Mouse (Mus musculus): ENCODE data around the gene Car10. TPM values are rescaled to one million over a fixed set of nuclear protein-coding genes. Genes with fewer than 3 reads are reported as not detected.

Car10 gene
- polyA plus RNA-seq, 1 experiment from 2014 or later = 0.47 TPM

DNA sequence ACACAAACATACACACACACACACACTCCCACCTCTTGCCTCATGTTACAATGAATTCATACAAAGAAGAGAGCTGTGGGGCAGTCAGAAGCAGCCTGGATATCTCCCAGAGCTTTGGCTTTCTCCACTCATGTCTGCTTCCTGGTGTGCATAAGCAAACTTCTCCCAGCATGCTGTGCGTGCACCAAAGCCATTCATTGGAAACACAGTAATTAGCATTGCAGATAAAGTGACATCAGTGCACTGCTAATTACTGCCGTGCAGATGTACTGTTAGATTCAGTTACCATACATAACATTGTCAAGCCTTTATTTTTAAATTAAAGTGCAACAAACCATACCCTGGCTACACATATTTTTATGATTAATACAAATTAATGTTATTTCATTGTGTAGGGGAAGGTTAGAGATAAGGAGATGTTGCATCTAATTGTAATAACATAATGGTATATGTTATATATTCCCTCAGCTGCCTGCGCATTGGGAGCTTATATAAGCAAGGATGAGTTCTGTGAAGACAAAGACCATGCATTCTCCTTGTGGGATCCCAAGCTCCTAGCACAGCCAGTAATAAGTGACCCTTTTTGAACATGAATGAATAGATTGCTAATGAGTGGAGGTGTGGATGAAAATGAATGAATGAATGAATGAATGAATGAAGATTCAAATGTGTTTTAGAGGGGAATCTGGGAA is 390.2 kb downstream of the Car10 start:
- DNase-seq (ENCODE audit: low spot score) = no peak
- no peak overlapping the region for H3K27ac ChIP-seq (replicated peaks)
- WGBS = 83% methylated on average over 3 of the region's 3 CpGs
- H3K27me3 ChIP-seq (ENCODE audit: low read depth, poor library complexity, severe bottlenecking) = no peaks in the 10 kb centered on the region
- H3K4me3 ChIP-seq = no peak overlapping the region
- H3K36me3 ChIP-seq = no peaks in the 10 kb centered on the region
- H3K4me1 ChIP-seq = no peaks in the 10 kb centered on the region
- no peaks in the 10 kb centered on the region for H3K9me3 ChIP-seq (replicated peaks)

DNA sequence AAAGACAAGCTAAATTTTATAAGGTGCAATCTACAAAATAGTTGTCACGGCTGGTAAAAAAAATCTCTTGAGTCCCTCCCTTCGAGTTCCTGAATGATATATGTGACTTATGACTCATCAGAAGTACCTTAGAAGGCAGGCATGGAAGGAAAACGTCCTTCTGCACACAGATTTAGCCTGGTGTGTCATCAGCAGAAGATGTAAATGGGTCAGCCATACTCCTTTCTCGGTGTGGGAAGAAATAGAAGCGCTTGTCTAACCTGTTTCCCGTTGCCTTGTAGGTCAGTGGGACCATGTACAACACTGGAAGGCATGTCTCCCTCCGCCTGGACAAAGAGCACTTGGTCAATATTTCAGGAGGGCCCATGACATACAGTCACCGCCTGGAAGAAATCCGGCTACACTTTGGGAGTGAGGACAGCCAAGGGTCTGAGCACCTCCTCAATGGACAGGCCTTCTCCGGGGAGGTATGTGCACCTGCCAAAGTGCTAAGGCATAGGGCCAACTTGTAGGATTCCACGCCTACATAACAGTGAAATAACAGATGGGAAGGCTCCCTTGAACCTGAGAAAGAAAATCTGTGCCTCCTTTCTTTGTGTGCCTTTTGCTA is 392.5 kb downstream of the Car10 start:
- 86% methylated on average over 11 of the region's 11 CpGs for WGBS
- no peak overlapping the region for H3K4me3 ChIP-seq
- H3K27me3 ChIP-seq (ENCODE audit: low read depth, poor library complexity, severe bottlenecking) = no peaks in the 10 kb centered on the region
- H3K4me1 ChIP-seq = no peaks in the 10 kb centered on the region
- H3K27ac ChIP-seq (replicated peaks) = no peak overlapping the region
- H3K36me3 ChIP-seq = no peaks in the 10 kb centered on the region
- no peak for DNase-seq (ENCODE audit: low spot score)
- H3K9me3 ChIP-seq (replicated peaks) = no peaks in the 10 kb centered on the region

DNA sequence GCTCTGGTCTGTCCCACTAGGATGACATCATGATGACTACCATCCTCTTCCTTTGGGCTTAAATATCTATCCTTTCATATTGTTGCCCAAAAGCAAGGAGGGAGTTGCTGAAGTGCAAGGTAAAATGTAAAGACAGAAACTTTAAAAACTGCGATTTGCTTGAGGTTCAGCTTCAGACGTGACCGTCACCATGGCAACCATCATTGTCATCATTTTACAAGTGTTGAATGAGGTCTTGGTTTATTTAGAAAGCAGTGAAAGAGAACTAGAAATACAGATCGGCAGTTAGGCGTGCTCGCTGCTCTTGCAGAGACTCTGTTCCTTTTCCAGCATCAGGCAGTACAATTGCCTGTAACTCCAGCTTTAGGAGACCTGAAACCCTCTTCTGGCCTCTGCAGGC is 400.1 kb downstream of the Car10 start:
- Histone ChIP-seq H3K27ac (replicated peaks) (no peak overlapping the region), H3K9me3 (replicated peaks) (no peaks in the 10 kb centered on the region), H3K36me3 (no peaks in the 10 kb centered on the region), H3K27me3 (ENCODE audit: low read depth, poor library complexity, severe bottlenecking) (no peaks in the 10 kb centered on the region), H3K4me3 (no peak overlapping the region), H3K4me1 (peaks cover 7% of the 10 kb centered on the region)
- no peak for DNase-seq (ENCODE audit: low spot score)
- WGBS = 79% methylated on average over 6 of the region's 6 CpGs

DNA sequence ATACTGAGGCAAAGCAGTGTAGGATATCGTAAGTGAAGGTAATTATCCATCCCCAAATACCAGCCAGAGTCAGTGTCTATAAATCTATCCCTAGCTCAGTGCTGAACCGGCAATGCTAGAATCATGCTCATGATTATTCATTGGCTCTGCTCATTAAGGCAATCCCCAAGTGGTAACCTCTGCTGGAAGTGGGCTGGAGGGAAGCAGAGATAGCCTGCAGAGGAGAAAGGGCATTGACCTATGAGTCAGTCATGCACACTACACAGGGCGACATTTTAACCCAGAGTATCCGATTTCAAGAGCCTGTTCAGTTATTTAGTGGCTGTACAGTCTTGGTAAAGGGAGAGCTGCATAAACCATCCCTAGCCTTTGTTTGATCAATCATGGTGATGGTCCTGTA is 402.6 kb downstream of the Car10 start:
- Histone ChIP-seq H3K27me3 (ENCODE audit: low read depth, poor library complexity, severe bottlenecking) (no peaks in the 10 kb centered on the region), H3K9me3 (replicated peaks) (no peaks in the 10 kb centered on the region), H3K36me3 (no peaks in the 10 kb centered on the region), H3K4me3 (no peak overlapping the region), H3K27ac (replicated peaks) (no peak overlapping the region), H3K4me1 (peaks cover 7% of the 10 kb centered on the region)
- DNase-seq (ENCODE audit: low spot score) = no peak
- WGBS = 46% methylated on average over 4 of the region's 4 CpGs

DNA sequence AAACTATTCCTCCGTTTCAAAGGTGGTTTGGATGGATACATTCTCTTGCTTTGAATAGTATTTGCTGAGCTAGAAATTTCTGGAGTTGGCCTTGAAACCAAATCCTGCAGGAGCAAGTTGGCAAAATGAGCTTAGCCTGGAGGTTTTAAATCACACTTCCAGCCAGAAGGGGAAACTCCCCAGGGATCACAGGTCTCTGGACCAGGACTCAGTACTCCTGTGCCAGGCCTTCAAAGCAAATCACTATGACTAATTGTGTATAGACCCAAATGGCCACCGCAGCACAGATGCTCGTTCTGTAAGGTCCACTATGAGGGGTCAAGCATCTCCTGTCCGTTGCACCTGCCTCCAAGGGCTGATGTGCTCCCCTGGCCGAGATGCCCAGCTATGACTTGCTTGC is 403.8 kb downstream of the Car10 start:
- DNase-seq (ENCODE audit: low spot score) = no peak
- Histone ChIP-seq H3K9me3 (replicated peaks) (no peaks in the 10 kb centered on the region), H3K4me3 (no peak overlapping the region), H3K27me3 (ENCODE audit: low read depth, poor library complexity, severe bottlenecking) (no peaks in the 10 kb centered on the region), H3K27ac (replicated peaks) (no peak overlapping the region), H3K4me1 (peaks cover 7% of the 10 kb centered on the region), H3K36me3 (no peaks in the 10 kb centered on the region)
- WGBS = 85% methylated on average over 5 of the region's 5 CpGs

DNA sequence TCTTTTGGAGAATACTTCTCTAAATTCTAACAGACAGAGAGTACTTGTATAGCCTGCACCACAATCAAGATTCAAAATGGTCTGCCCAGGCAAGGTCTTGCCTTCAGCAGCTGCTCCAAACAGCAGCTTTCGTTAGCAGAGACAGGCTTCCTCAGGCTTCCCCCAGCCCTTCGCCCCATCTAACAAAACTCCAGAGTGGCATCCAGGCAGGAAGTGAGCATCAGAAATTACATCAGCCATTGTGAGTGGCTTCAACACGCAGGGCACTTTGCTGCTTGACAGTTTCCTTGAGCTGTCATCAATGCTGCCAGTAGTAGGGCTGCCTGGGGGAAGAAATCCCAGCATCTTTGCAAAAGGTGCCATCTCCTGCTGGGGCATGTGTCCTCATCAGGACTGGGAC is 405.0 kb downstream of the Car10 start:
- 86% methylated on average over 3 of the region's 3 CpGs for WGBS
- H3K27ac ChIP-seq (replicated peaks) = no peak overlapping the region
- no peak overlapping the region for H3K4me3 ChIP-seq
- no peak for DNase-seq (ENCODE audit: low spot score)
- H3K9me3 ChIP-seq (replicated peaks) = no peaks in the 10 kb centered on the region
- peaks cover 7% of the 10 kb centered on the region for H3K4me1 ChIP-seq
- H3K27me3 ChIP-seq (ENCODE audit: low read depth, poor library complexity, severe bottlenecking) = no peaks in the 10 kb centered on the region
- H3K36me3 ChIP-seq = no peaks in the 10 kb centered on the region

DNA sequence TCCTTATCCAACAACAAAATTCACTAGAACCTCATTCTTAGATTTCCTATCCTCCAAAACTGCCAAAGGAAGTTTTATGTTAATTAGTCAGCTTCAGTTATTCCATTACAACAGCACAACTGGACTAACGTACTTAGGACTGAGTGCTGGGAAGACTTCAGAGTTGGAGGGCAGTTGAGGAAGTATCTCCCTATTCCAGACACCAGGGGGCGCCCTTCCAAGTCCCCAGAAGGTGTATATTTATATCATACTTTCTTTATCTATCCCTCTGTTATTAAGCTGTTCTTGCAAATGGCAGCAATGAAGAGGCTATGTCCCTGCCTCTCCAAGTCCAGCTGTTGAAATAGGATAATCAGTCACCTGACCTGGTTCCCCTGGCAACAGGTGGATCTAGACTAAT is 405.6 kb downstream of the Car10 start:
- Histone ChIP-seq H3K36me3 (no peaks in the 10 kb centered on the region), H3K27ac (replicated peaks) (no peak overlapping the region), H3K9me3 (replicated peaks) (no peaks in the 10 kb centered on the region), H3K27me3 (ENCODE audit: low read depth, poor library complexity, severe bottlenecking) (no peaks in the 10 kb centered on the region), H3K4me3 (no peak overlapping the region), H3K4me1 (peaks cover 7% of the 10 kb centered on the region)
- WGBS = 37% methylated on average over 2 of the region's 2 CpGs
- DNase-seq (ENCODE audit: low spot score) = no peak

DNA sequence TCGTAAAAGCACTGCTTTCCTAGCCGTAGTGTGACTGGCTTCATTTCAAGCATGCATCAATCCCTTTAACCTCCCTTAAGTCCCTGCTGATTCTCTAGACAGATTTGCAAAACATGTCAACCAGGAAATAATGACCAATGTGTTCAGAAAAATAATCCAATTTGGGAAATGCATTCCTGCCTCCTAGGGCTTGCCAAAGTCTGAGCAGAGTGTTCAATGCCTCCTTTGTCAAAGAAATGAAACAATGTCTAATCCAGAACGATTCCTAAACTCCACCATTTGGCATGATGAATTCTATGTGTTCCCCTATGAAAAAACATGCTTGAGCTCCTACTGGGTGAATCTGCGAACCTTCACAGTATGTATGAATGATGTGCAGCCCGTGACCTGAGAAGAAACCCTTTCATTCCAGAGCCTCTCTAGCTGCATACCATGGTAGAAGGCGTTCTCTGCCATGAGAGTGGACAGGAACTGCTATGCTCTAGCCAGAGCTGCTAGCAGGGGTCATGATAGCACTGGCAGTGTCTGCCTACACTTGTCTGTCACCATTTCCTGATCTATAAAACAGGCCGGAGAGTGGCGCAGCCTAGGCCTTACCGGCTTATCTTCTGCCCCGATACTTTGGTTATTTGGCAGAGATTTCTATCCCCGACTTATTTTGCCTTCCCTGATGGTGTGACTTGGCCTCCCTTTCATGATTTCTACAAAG is 411.9 kb downstream of the Car10 start:
- Histone ChIP-seq H3K27ac (replicated peaks) (no peak overlapping the region), H3K9me3 (replicated peaks) (no peaks in the 10 kb centered on the region), H3K36me3 (no peaks in the 10 kb centered on the region), H3K4me3 (no peak overlapping the region), H3K4me1 (peaks cover 17% of the 10 kb centered on the region), H3K27me3 (ENCODE audit: low read depth, poor library complexity, severe bottlenecking) (no peaks in the 10 kb centered on the region)
- 70% methylated on average over 11 of the region's 11 CpGs for WGBS
- DNase-seq (ENCODE audit: low spot score) = no peak

DNA sequence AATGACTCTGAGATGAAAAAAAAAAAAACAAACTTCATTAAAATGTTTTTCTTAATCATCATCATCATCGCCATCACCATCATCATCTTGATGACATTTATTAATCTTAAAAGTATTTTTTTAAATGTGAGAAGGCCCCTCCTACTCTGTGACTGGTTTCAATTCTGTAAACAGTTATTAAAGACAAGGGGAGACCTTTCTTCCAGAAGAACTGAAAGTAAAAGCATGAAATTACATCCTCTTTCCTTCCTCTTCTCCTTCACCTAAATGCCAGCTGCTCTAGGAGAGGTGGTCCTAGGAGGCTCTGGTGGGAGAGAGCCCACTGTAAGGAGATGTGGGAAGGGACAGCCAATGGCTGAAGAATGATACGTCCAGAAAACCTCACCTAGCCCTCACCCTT is 415.0 kb downstream of the Car10 start:
- Histone ChIP-seq H3K9me3 (replicated peaks) (no peaks in the 10 kb centered on the region), H3K27me3 (ENCODE audit: low read depth, poor library complexity, severe bottlenecking) (no peaks in the 10 kb centered on the region), H3K27ac (replicated peaks) (no peak overlapping the region), H3K36me3 (no peaks in the 10 kb centered on the region), H3K4me1 (peaks cover 17% of the 10 kb centered on the region), H3K4me3 (no peak overlapping the region)
- DNase-seq (ENCODE audit: low spot score) = no peak
- 88% methylated on average over 2 of the region's 2 CpGs for WGBS

DNA sequence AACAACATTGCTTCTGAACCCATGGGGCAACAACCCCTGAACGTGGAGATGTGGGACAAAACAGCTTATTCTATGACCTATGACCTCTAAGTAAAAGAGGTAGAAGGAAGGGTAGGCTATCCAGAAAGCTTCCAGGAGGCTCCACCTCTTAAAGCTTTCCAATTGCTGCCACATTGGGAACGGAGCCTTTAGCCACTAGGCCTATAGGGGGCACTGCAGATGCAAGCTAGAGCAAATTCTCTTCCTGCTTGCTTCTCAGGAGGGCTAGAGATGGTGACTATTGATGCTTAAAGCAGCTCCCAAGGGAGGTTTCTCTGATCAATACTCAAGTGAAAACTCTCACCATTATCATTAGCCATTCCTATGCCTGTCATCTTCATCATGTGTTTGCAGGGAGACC is 416.6 kb downstream of the Car10 start:
- whole genome bisulfite sequencing = 23% methylated on average over 2 of the region's 2 CpGs
- Histone ChIP-seq H3K27ac (replicated peaks) (no peak overlapping the region), H3K9me3 (replicated peaks) (no peaks in the 10 kb centered on the region), H3K27me3 (ENCODE audit: low read depth, poor library complexity, severe bottlenecking) (no peaks in the 10 kb centered on the region), H3K4me1 (peaks cover 17% of the 10 kb centered on the region), H3K36me3 (no peaks in the 10 kb centered on the region), H3K4me3 (no peak overlapping the region)
- peak; percentile 26 for DNase-seq (ENCODE audit: low spot score)

DNA sequence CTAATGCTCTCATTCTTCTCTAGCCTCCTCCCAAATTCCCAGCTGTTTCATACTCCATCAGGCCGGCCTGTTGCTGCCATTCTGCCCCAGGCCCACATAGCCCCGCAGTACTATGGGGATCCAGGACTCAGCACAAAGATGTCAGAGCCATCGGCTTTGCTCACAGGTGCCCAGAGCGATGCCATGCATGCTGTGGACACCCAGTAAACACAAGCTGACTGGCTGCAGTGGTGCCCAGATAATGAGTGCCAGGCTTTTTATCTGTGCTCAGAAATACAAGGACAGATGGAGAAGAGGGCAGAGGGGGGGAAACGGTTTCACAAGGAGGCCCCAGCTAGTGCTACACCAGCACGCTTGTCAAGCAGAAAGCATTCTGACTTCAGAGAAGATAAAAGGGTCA is 417.7 kb downstream of the Car10 start:
- Histone ChIP-seq H3K36me3 (no peaks in the 10 kb centered on the region), H3K27ac (replicated peaks) (no peak overlapping the region), H3K4me1 (peaks cover 12% of the 10 kb centered on the region), H3K27me3 (ENCODE audit: low read depth, poor library complexity, severe bottlenecking) (no peaks in the 10 kb centered on the region), H3K4me3 (no peak overlapping the region), H3K9me3 (replicated peaks) (no peaks in the 10 kb centered on the region)
- no peak for DNase-seq (ENCODE audit: low spot score)
- WGBS = 91% methylated on average over 6 of the region's 6 CpGs

DNA sequence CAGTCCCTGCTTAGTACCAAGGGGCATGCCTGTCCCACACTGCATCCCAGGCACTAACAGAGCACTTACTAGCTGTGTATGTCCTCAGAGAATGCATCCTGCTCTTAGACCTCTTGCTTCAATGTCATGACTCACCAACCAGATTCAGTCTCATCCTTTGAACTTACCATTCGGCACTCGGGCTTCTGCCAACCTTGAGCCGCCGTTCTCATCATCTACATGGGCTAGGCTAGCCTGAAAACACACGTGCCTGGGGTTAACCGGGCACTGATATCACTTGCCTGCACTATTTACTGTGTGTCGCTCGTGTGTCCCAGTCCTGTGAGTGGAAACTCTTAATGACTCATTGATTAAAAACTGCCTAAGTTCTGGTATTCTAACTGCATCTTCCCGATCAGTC is 418.4 kb downstream of the Car10 start:
- H3K4me1 ChIP-seq = peaks cover 12% of the 10 kb centered on the region
- no peak for DNase-seq (ENCODE audit: low spot score)
- H3K36me3 ChIP-seq = no peaks in the 10 kb centered on the region
- no peaks in the 10 kb centered on the region for H3K9me3 ChIP-seq (replicated peaks)
- no peak overlapping the region for H3K27ac ChIP-seq (replicated peaks)
- no peaks in the 10 kb centered on the region for H3K27me3 ChIP-seq (ENCODE audit: low read depth, poor library complexity, severe bottlenecking)
- WGBS = 92% methylated on average over 9 of the region's 9 CpGs
- H3K4me3 ChIP-seq = no peak overlapping the region

DNA sequence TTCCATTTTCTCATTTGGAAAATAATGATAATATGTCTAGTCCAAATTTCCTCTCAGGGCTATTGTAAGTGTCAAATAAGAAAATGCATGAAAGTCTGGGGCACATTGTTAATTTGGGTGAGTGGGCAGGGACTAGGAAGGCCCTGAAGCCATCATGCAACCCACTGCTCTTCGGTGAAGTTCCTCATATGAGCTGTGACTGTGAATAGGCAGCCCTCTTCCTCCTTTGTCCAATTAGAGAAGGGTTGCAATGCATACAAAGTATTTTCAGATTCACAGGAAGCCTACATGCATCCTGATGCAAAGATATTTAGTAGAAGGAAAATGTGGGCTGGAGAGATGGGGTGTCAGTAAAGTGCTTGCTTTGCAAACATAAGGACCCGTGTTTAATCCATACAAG is 419.1 kb downstream of the Car10 start:
- Histone ChIP-seq H3K36me3 (no peaks in the 10 kb centered on the region), H3K4me3 (no peak overlapping the region), H3K27ac (replicated peaks) (no peak overlapping the region), H3K9me3 (replicated peaks) (no peaks in the 10 kb centered on the region), H3K27me3 (ENCODE audit: low read depth, poor library complexity, severe bottlenecking) (no peaks in the 10 kb centered on the region), H3K4me1 (peaks cover 12% of the 10 kb centered on the region)
- DNase-seq (ENCODE audit: low spot score) = no peak
- WGBS = 87% methylated on average over 2 of the region's 2 CpGs

Data from midbrain, embryonic 10.5 days (tissue).